Mouse (Mus musculus) kidney, adult 2 months (tissue): ENCODE measurements around the gene Arhgap45.

Experiments
- CTCF ChIP-seq: fragments of 200-500 bp; conservative IDR thresholded peaks from 2 replicates; pipeline ENCODE4 v1.5.1; 2011; ENCODE audit warnings: low read depth, mild to moderate bottlenecking, control low read depth, low read length, moderate library complexity, mixed read lengths; ENCODE audit not compliant: insufficient read depth, insufficient read length
- POLR2A ChIP-seq: fragments of 200-500 bp; IDR thresholded peaks from one replicate; pipeline ENCODE4 v1.6.1; 2011; ENCODE audit warnings: low read depth, low read length, control low read depth

DNA sequence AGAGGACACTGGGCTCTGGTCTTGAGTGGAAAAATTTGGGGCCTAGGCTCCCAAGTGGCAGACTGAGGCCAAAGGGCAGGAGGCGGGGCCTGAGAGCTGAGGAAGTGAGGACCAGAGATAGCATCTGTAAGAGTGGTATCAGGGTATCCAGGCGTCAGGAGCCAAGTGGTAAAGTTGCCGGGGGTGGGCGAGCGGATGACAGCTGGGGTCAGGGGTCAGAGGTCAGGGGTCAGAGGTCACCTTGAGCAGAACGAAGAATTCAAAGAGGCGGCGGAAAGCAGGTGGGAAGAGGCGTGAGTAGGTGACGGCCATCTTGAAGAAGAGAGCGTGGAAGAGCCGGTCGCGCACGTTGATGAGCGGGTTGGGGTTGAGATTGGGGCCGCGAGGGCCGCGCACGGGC is 32.8 kb upstream of the Arhgap45 start:
- TF ChIP-seq CTCF (no peak), POLR2A (no peak)
